Mouse (Mus musculus) heart, postnatal 10 days (tissue): ENCODE results near the gene Fsip1. TPM values are rescaled to one million over a fixed set of nuclear protein-coding genes. Genes with fewer than 3 reads are reported as not detected.
"Not testable (repeated sequence)": the region's sequence is repeated elsewhere in the genome, so short reads cannot be mapped to it uniquely, and the experiment has no call there.

Experiments
- DNase-seq, 2 experiments: peaks; one replicate each; pipeline ENCODE4 v3.0.0; 2021
- intact Hi-C: fragments of 180-260 bp; cut with DNase I; formaldehyde crosslinking; loops from one replicate; pipeline ENCODE4 v1.15.1; 2025
- total RNA-seq, 2 experiments: library from RNA; stranded (reverse); gene quantifications; 2 replicates each; pipeline ENCODE4 v1.2.3; 2021

Gene Fsip1
- total RNA-seq = not detected

- peak; percentile 62 to 70 for DNase-seq
- intact Hi-C loops = no loop called here
Observed at GRCm38 (mm10) chr2:118256621-118257053, at the start of gene Fsip1. Gene Fsip1, minus strand, starts transcription at chr2:118256966.

GRCm38 (mm10) chr2:118306522-118306895 lies 49.7 kb upstream of the Fsip1 start:
- no peak for DNase-seq
- intact Hi-C loops = no loop called here

- DNase-seq = no peak
- intact Hi-C loops = no loop called here
Observed at GRCm38 (mm10) chr2:118305827-118306521, 49.2 kb upstream of the Fsip1 start.

- no peak for DNase-seq
- intact Hi-C loops = no loop called here
Observed at GRCm38 (mm10) chr2:118303456-118303855, 46.7 kb upstream of the Fsip1 start.

GRCm38 (mm10) chr2:118301656-118302055 lies 44.9 kb upstream of the Fsip1 start:
- DNase-seq = no peak
- intact Hi-C loops = no loop called here

DNA sequence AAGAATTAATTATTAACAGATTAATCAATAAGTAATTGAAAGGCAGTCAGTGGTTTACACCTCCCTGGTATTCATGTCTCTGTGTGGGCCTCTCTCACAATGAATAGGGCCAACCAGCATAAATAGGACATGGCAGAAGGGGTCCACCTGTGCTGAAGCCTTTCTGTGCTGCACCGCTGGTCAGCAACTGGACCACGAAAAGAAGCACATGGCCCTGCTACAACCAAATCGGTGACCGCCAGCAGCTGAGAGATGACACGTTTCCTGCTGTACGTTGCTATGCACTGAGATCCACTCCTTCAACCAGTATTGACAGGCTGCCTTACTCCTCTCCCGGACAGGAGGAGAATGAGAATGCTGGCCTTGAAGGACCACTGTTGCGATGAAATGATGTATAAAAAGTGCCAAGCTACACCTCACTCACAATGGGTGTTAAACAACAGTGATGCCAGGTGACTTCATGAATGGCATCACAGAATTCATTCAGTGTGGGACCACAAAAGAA lies 44.3 kb upstream of the Fsip1 start:
- intact Hi-C loops = no loop called here
- no peak for DNase-seq

GRCm38 (mm10) chr2:118299981-118300380 lies 43.2 kb upstream of the Fsip1 start:
- no peak for DNase-seq
- intact Hi-C loops = no loop called here

DNA sequence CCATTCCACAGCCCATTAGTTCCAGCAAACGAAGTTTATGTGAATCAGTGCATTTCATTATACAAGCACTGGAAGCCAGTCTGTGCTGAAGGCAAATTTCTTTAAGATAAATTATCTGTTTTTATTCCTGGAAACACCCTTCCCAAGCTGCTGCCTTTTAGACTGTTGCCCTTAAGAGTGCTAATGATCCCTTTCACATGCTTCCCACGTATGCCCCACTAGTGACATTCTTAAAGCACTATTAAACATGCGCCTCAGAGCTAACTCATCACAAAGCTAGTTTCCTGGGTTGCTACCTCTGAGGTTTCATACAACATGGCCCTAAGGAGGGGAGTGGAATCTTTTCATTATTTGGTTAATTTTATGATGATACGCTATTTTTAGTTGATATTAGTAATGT lies 41.8 kb upstream of the Fsip1 start:
- no peak for DNase-seq
- intact Hi-C loops = no loop called here

- intact Hi-C loops = no loop called here
- no peak for DNase-seq
Observed at GRCm38 (mm10) chr2:118297966-118298365, 41.2 kb upstream of the Fsip1 start.

- intact Hi-C loops = no loop called here
- peak; percentile 40 to 47 for DNase-seq
Observed at GRCm38 (mm10) chr2:118295505-118295904, 38.7 kb upstream of the Fsip1 start.

GRCm38 (mm10) chr2:118293583-118293982 lies 36.8 kb upstream of the Fsip1 start:
- no peak for DNase-seq
- intact Hi-C loops = no loop called here

DNA sequence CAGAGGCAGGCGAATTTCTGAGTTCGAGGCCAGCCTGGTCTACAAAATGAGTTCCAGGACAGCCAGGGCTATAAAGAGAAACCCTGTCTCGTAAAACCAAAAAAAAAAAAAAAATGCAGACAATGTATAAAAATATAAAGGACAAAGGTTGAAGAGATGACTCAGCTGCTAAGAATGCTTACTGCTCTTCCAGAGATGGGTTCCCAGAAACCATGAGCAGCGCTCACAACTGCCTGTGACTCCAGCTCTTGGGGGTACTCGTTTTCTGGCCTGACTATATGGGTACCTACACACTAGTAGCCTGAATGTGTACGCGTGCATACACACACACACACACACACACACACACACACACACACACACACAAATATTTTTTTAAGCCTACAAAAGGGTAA lies 32.3 kb upstream of the Fsip1 start:
- DNase-seq, intact Hi-C loops: not testable (repeated sequence)

GRCm38 (mm10) chr2:118288326-118289065 lies 31.7 kb upstream of the Fsip1 start:
- intact Hi-C loops = no loop called here
- DNase-seq = no peak

DNA sequence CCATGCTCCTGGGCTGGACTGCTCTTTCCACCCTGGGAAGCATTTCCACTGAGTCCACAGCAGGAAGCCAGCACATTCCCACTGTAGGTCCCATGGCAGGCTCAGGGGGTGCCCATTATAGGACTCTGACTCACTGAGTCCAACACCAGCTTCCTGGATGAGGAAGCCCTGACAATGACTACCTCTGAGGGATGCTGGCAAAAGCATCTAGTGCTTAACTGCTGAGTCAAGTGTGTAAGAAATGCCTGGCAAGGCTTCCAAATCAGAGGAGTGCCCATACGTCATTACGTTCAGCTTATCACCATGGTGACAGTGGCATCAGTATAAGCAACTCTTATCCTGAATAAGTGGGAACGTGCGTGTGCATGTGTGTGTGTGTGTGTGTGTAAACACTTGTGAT lies 30.9 kb upstream of the Fsip1 start:
- intact Hi-C loops = no loop called here
- DNase-seq = no peak

DNA sequence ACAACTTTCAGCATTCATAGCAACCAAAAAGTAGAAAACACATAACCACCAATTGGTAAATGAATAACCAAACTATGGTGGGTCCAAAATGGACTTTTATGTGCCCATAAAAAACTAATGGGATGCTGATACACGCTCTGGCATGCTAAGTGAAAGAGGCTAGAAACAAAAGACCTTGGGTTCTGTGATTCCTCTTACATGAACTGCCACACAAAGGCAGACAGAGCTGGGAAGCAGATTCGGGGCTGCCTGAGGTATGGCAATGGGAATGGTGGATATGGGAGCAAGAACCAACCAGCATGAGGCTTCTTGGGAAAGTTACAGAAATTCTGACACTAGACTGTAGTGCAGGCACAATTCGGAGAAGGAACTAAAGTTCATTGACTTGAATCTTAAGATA lies 25.7 kb upstream of the Fsip1 start:
- DNase-seq = no peak
- intact Hi-C loops = loop anchor here (5.0 kb wide), 1 partner anchor 150 kb away; no protein-coding TSS in a partner anchor

GRCm38 (mm10) chr2:118278249-118278648 lies 21.5 kb upstream of the Fsip1 start:
- DNase-seq = no peak
- intact Hi-C loops = no loop called here

DNA sequence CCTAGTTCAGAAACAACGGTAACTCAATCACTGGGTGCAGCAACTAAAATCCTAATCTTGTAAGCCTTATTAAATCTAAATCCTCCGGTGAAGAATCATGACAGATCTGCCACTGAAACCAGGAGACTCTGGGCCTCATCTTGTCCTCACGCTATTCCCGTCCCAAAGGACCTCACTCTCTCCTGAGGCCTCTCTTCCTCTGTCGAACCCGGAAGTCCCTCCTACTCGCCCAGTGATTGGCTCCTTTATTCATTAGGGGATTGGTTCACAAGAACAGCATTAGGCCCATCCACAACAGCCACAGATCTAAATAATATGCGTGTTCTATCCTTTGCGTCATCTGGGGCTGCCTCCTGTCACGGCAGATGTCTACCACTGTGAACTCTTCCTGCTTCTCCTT lies 14.8 kb upstream of the Fsip1 start:
- intact Hi-C loops = no loop called here

GRCm38 (mm10) chr2:118270213-118270612 lies 13.4 kb upstream of the Fsip1 start:
- no peak for DNase-seq
- intact Hi-C loops = no loop called here

More for the DNA sequence above, 14.8 kb upstream of the Fsip1 start:
- no peak for DNase-seq

GRCm38 (mm10) chr2:118263914-118264201 lies 7.1 kb upstream of the Fsip1 start:
- DNase-seq = no peak
- intact Hi-C loops = loop anchor here (1.0 to 10.0 kb wide), 5 partner anchors 72 to 621 kb away; partner anchors contain the start of gene Eif2ak4

DNA sequence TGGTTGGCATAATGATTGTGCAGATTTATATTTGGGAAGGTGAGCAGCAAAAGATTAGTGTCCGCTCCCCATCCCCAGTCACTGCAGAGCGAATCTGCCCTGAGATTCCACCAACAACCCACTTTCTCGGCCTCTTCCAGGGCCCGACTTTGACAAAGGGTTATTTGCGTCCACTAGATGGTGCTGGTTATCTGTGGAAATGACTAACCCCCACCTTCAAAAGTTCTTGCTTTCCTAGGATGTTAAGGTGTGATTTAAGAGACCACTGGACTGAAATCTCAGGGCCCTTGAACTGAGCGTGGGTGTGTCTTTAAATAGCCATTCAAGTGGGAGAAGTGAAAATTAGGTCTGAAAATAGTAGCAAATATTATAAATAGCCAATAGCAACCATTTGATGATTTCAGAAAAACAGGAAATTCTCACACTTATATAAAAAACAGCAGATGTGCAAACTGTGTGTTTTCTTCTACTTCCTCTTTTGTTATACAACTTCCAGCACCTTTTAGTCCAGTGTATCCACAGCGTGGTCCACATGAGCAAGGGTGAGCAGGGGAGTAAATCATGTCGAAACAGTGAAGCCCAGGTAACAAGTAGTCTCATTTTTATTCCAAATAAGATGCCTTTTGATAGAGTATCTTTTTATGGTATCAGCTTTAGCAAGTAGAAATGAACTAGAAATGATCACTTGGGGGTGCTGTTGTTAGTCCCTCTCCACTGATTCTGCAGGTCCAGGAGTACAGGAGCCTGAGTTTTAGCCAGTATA lies 6.6 kb upstream of the Fsip1 start:
- peak; percentile 57 to 79 for DNase-seq
- intact Hi-C loops = loop anchor here (1.0 to 10.0 kb wide), 5 partner anchors 73 to 621 kb away; partner anchors contain the start of gene Eif2ak4

DNA sequence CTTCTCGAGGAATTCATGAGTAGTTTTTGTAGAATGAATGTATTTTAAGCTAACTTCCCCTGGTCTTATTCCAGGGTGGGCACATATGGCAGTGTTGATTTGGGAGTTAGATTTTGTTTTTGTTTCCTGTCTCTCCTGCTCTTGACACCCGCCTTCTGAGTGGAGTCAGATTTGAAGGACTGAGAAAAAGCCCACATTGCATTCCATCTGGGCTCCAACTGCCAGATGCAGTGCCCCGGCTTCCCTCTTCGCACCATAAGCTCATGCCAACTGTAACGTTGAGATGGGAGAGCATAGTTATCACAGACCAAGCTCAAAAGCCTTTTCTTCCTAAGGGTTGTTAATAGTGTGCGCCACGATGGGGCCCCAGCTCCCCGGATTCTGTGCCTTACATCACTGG lies 5.9 kb upstream of the Fsip1 start:
- DNase-seq = no peak
- intact Hi-C loops = loop anchor here (1.0 to 10.0 kb wide), 5 partner anchors 74 to 622 kb away; partner anchors contain the start of gene Eif2ak4
